Mouse (Mus musculus) lung, adult 2 months (tissue): ENCODE measurements around the gene Adgrg6.

Source experiments
- CTCF ChIP-seq: fragments of 200-500 bp; IDR thresholded peaks from 2 replicates; pipeline ENCODE4 v1.5.1; 2011; ENCODE audit warnings: mild to moderate bottlenecking, low read length, control low read depth; ENCODE audit not compliant: insufficient read depth
- POLR2A ChIP-seq: fragments of 200-500 bp; IDR thresholded peaks from 2 replicates; pipeline ENCODE4 v1.6.1; 2011; ENCODE audit warnings: low read depth, mild to moderate bottlenecking, control low read depth, low read length, borderline replicate concordance; ENCODE audit errors: extremely low read depth

- TF ChIP-seq CTCF (no peak), POLR2A (no peak)
Measured at GRCm38 (mm10) chr10:14520912-14521675, 24.4 kb downstream of the Adgrg6 start.
